Mouse (Mus musculus) forelimb bud, embryonic 11.5 days (tissue): ENCODE data around the gene Csnk1g1.

Experiments
- DNase-seq: peaks from one replicate; pipeline ENCODE4 v3.0.0-alpha.2; 2012; ENCODE audit warnings: low read depth, low spot score

The Csnk1g1 gene

GRCm38 (mm10) chr9:66067542-66067941 lies 158.8 kb downstream of the Csnk1g1 start:
- no peak for DNase-seq

DNA sequence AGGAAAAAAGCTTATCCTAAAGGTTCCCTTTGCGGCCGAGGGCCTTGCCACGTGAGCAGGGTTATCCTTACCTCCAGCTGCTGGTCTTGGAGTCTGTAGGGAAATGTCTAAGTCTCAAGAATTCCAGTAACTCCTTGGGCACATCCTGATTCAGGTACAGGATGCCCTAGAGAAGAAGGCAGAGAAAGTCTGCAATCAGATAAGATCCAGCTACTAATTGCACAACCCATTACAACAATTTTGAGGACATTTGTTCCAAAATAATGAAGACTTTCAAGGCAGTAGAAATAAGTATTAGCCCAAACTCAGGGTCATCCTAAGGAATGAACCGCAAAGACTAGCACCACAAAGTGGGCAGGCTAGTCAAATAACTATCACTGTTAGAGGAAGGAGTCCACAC lies 159.3 kb downstream of the Csnk1g1 start:
- DNase-seq = no peak

DNA sequence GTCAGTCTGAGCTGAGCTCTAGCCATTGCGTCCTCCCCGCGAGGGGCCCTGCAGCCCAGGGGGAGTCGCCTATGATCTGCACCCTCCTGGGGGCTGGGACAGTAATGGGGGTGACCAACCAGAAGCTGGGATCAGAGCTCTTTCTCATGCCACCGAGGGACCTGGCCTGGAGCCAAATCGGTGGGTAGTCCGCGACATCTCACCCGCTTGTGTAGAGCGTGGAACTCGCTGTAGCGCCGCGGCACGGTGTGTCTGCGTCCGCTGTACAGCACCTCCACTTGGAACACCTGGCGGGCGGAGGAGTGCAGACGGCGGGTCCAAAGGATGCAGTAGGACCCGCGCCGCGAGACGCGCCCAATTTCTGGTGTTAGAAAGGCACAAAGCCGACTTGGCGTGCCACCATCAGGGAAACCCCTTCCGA lies 160.3 kb downstream of the Csnk1g1 start:
- DNase-seq = no peak

DNA sequence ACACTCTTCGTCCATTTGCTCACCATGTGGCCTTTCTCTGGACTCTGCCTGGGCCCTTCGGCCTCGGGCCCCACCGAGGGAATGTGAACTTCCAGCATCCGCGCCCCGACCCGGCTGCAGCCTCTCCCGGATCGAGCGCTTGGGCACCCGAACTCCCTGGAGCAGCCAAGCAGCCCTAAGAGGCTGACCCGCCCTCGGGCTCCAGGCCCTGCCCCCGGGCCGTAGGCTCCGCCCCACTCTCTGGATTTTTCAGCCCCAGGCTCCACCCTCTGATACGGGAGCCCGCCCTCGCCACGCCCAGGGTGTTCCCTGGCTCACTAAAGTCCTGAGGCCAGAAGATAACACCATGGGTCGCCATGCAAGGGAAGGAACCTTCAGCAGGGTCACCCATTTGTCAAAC lies 160.9 kb downstream of the Csnk1g1 start, which contains the start of gene Snx22:
Snx22 (minus strand) TSS at position 137 of the 400 bp plus-strand sequence.
- DNase-seq = peak; percentile 74

GRCm38 (mm10) chr9:66070151-66070550 lies 161.4 kb downstream of the Csnk1g1 start:
- no peak for DNase-seq

- no peak for DNase-seq
Measured at GRCm38 (mm10) chr9:66072754-66073153, 164.0 kb downstream of the Csnk1g1 start.

DNA sequence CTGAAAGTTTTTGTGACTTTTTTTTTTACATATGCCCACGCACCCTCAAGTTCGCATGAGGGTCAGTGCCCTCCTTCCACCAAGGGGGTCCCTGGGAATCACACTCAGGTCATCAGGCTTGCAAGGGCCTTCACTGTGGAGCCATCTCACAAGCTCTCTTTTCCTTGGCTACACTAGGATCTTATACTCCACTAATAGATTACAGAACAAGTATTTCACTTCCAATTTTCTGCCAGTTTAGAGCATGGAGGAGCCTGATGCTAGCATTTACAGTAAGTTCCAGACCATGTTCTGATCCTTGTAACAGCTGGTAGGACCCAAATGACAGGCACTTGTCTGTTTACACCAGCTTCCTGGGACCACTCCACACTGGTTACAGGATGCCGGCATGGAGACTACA lies 169.3 kb downstream of the Csnk1g1 start:
- DNase-seq = no peak

DNA sequence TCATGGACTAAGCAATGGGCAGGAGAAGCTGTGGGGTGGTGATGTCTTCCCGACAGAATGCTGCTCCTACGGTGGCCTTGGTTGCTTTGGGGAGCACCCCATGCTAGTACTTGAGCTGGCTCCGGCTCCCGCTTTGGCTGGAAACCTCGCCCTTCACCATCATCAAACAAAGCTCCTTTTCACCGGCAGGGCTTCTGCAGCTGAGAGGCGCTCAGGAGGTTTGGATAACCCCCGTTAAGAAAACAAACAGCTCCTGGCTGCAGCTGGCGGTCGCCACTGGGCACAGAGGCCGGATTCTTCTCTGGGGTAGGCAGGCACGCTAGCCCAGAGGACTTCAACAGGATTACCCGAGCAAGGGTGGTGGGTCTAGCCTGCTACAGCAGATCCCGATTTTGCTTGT lies 169.8 kb downstream of the Csnk1g1 start:
- no peak for DNase-seq

- no peak for DNase-seq
Measured at GRCm38 (mm10) chr9:66080804-66081459, 172.2 kb downstream of the Csnk1g1 start.

DNA sequence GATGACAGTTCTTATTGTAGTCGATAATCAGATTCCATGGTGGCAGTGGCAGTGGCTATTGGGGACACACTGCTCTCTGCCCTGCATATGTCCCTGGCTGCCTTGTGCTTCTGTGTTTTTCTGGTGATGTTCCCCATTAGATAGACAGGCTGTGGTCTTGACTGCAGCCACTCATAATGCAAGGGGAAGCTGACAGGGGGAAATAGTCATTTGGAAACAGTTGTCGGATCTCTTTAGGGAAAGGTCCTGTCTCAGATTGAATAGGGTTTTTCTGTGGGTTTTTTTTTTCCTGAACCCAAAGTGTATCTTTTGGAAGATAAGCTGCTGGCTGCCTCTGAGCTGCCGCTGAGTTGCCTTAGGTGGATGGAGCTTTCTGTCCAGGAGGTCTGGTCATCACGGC lies 173.3 kb downstream of the Csnk1g1 start:
- DNase-seq = no peak

GRCm38 (mm10) chr9:66084171-66084570 lies 175.4 kb downstream of the Csnk1g1 start:
- DNase-seq = no peak

DNA sequence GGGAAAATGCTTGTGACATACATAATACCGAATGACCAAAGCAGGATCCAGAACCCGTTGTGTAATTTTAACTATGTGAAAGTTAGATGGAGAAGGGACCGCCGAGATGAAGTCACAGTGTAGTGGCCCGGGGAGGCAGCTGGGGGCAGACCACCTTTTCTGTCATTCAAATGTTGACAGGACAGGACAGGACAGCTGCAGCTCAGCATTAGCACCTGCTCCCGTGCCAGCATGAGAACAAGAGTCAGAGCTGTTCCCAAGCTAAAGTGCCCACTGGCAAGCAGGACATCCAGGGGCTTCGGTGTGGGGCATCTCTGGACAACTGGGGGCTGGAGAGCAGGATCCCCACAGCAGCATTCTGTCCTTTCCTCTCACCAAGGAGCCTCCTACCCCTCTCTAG lies 178.3 kb downstream of the Csnk1g1 start:
- no peak for DNase-seq

DNA sequence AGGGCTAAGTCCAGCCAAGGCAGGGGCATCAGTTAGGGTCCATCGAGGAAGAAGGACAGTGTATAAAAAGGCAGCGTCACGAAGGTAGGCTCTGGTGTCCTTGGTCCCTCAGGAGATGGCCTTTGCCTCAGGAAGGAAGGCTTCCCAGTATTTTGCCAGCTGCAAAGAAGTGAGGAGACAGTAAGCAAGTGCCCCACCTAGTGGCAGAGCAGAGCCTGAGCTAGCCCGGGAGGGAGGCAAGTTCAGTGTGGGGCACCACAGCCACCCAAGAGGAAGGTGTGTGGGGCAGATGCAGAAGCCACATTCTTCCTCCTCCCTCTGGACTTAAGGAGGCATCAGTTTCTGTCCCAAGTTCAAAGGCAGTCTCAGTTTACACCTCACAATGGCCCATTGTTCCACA lies 179.7 kb downstream of the Csnk1g1 start:
- DNase-seq = no peak

GRCm38 (mm10) chr9:66090593-66091244 lies 182.0 kb downstream of the Csnk1g1 start:
- no peak for DNase-seq

DNA sequence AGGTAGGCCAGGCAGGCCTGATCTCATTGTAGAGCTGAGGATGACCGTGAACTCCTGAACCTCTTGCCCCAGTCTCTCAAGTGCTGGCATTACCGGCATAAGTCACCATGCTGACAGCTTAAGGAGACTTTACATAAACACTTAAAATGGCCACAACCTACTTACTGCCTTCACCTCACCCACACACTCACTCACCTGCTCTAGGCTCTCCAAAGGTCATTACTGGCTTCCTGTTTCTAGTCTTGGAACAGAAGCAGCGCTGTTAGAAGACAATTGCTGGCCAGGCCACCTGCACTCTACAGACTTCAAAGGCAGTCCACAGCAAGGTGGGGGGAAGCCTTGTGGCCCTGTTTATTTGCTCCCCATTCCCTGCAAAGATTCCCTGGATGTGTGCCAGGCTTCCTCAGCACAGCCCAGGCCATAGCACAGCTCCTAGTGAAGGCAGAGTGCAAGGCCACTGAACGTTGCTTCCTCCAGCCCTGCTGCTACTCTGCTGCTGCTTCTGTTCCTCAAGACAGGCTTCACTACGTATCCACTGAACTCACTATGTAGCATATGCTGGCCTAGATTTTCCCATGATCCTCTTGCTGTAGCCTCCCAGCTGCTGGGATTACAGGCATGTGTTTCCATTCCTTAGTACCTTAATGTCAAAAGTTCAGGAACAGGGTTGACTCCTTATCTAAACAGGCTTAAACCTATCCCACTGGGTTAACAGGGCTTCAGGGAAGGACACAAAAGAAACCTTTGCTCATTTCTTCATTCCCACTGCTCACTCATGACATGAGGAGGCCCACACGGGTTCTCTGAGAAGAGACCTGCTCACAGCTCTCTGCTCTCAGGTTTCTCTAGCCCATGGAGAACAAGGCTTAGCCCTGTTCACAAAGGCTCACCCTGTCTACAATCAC lies 182.9 kb downstream of the Csnk1g1 start:
- DNase-seq = no peak

DNA sequence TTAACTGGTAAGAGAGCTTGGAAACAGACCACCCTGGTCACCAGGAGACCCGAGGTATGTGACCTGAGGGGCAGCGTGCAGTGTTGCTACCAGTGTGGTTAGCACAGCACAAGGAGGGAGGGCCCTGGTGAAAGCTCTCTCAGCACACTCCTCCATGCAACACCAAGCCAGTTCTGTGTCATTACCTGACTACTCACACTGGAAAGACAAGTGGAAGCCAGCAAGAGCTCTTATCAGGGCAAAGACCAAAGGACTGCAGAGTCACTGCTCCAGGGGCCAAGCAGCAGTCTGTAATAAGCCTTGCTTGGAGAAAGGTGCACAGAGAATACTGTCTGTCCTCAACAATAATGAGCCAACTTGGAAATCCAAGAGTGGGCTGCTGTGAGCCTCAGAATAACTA lies 183.9 kb downstream of the Csnk1g1 start:
- DNase-seq = no peak
